Mouse (Mus musculus) monocyte, adult 5-6 weeks (primary cell): ENCODE results near the gene Neurl4. TPM values are rescaled to one million over a fixed set of nuclear protein-coding genes. Genes with fewer than 3 reads are reported as not detected.
"Not testable (repeated sequence)": the region's sequence is repeated elsewhere in the genome, so short reads cannot be mapped to it uniquely, and the experiment has no call there.

Source experiments
- ATAC-seq: fragments of 153-309, 156-312 bp; replicated peaks from 2 replicates; pipeline ENCODE4 v1.8.0; 2017; ENCODE audit warnings: mild to moderate bottlenecking; ENCODE audit not compliant: low TSS enrichment, insufficient number of reproducible peaks, severe bottlenecking, poor library complexity, low FRiP score
- total RNA-seq: library from RNA; stranded (forward); fragments of 200-1000, 200-491, 200-594 nt; gene quantifications from 3 replicates; pipeline ENCODE4 v1.2.3, GENCODE M21; 2017

Neurl4 gene
- 16.1 to 57.8 TPM (median 24.6 TPM) in 3 replicates for total RNA-seq

- ATAC-seq = peak; percentile 88
Observed at GRCm38 (mm10) chr11:69900471-69901405, at the start of gene Neurl4, which contains the start of gene 2810408A11Rik. Gene Neurl4, plus strand, starts transcription at chr11:69901072. Gene 2810408A11Rik, minus strand, starts transcription at chr11:69900987.

- no peak for ATAC-seq
Observed at GRCm38 (mm10) chr11:69853994-69854393, 46.9 kb upstream of the Neurl4 start.

GRCm38 (mm10) chr11:69854680-69855079, 46.2 kb upstream of the Neurl4 start:
- no peak for ATAC-seq

GRCm38 (mm10) chr11:69855347-69855746, 45.5 kb upstream of the Neurl4 start:
- ATAC-seq = 0 out of 2 replicates have a peak, but pooled peaks have one; percentile 38

- no peak for ATAC-seq
Observed at GRCm38 (mm10) chr11:69858113-69858998, 42.5 kb upstream of the Neurl4 start, which contains the start of gene Tnk1. Gene Tnk1, minus strand, starts transcription at chr11:69858730.

GRCm38 (mm10) chr11:69863729-69864128, 37.1 kb upstream of the Neurl4 start:
- ATAC-seq = not testable (repeated sequence)

GRCm38 (mm10) chr11:69864138-69864860, 36.6 kb upstream of the Neurl4 start:
- ATAC-seq = no peak

- ATAC-seq = no peak
Observed at GRCm38 (mm10) chr11:69865561-69865960, 35.3 kb upstream of the Neurl4 start.

GRCm38 (mm10) chr11:69867335-69867734, 33.5 kb upstream of the Neurl4 start:
- no peak for ATAC-seq

GRCm38 (mm10) chr11:69870289-69871069, 30.4 kb upstream of the Neurl4 start:
- no peak for ATAC-seq

GRCm38 (mm10) chr11:69871822-69872221, 29.1 kb upstream of the Neurl4 start:
- no peak for ATAC-seq

GRCm38 (mm10) chr11:69872451-69872850, 28.4 kb upstream of the Neurl4 start:
- no peak for ATAC-seq

GRCm38 (mm10) chr11:69876186-69876585, 24.7 kb upstream of the Neurl4 start:
- ATAC-seq = no peak

GRCm38 (mm10) chr11:69876867-69877266, 24.0 kb upstream of the Neurl4 start:
- peak; percentile 67 for ATAC-seq

GRCm38 (mm10) chr11:69877878-69878277, 23.0 kb upstream of the Neurl4 start, which contains the start of gene Tmem95:
Gene Tmem95, minus strand, starts transcription at chr11:69878018.
- ATAC-seq = no peak

GRCm38 (mm10) chr11:69878399-69878798, 22.5 kb upstream of the Neurl4 start:
- no peak for ATAC-seq

- no peak for ATAC-seq
Observed at GRCm38 (mm10) chr11:69878952-69879351, 21.9 kb upstream of the Neurl4 start.

- no peak for ATAC-seq
Observed at GRCm38 (mm10) chr11:69879711-69880110, 21.2 kb upstream of the Neurl4 start.
